Mouse (Mus musculus) frontal cortex, postnatal 10 days (tissue): ENCODE data around the gene Mctp1.

Experiments
- DNase-seq, 2 experiments: peaks; one replicate each; pipeline ENCODE4 v3.0.0; 2022; ENCODE audit warnings: low spot score in 2 of 2, mixed read lengths in 1 of 2

Gene Mctp1

GRCm38 (mm10) chr13:76611499-76611898 lies 227.2 kb downstream of the Mctp1 start:
- DNase-seq = no peak

DNA sequence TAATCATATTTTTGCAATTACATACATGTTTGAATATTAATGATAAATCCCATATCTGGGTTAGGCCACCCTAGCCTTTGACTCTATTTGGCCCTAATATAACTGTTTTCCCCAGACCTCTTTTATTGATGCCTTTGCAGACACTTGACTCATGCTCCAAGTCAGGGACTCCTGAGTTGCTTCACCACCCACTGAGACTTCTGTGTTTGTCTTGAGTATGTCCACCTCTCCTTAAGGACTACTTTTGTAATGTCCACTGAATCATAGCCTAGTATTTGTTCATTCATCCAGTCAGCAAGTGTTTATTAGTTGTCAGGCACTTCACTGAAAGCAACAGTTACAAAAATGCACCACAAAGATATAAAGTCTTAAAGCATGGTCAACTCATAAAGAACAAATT lies 235.8 kb downstream of the Mctp1 start:
- DNase-seq = no peak

DNA sequence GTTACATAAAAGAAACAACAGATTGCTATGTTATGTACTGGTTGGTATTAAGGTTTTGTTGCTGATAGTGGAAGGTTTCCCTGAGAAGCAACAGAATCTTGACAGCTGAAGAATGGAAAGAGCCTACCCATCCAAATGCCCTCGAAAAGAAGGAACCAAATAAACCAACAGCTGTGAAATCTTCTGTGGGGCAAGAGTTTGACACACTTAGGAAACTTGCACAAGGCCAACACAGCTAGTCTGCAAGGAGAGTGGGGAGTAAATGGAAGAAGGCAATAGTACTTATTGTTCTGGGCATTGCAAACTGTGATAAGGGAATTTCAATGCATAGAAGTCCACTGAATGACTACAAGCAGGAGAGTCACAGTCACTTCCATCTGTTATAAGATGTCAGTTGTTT lies 236.2 kb downstream of the Mctp1 start:
- DNase-seq = no peak

DNA sequence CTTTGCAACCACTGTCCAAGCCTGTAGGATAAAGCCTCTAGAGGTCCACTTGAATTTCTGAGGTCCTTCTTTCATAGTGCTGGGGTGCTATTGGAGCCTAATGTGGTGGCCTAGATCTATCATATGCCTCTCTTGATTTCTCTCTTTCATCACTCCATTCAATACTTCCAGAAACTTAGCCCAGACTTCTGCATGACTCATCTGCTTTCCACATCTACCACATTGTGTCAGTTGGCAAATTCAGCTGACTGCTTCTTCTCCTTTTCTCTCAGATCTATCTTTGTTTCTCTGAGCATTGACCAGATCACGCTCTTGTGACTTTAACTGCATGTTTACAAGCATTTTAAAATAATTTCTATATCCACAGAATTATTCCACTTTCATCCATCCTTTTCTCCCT lies 249.4 kb downstream of the Mctp1 start:
- no peak for DNase-seq

- DNase-seq = no peak
Observed at GRCm38 (mm10) chr13:76638282-76638681, 253.9 kb downstream of the Mctp1 start.

- no peak for DNase-seq
Observed at GRCm38 (mm10) chr13:76659523-76659922, 275.2 kb downstream of the Mctp1 start.

DNA sequence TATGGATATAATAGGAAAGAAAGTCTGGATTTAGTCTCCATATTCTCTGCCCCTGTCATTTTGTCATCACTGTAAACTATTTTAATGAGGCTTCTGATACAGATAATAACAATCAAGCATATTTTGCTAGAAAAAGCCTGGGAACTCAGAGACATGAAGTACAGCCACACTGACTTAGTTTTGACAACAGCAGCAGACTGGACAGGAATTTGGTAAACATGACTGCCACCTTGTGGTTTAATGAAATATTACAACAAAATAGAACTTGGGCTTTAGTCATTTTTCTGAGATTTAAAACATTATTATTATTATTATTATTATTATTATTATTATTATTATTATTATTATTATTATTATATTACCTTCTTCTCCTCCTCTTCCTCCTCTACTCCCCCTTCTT lies 297.0 kb downstream of the Mctp1 start:
- DNase-seq = no peak

DNA sequence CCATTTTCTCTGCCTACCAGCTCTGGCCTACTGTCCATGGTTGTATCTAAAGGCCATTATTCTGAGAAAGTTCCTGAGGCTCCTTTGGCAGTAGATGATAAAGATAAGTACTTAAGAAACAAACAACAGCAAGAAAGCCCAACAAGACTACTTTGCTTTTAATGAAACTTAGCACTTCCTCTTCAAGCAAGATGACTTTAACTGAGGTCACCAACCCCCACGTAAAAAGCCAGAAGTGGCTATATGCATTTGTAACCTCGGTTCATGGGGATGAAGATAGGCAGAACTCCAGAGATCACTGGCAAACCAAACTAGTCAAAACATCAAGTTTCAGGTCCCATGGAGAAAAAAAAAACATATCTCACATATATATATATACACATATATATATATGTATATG lies 305.0 kb downstream of the Mctp1 start:
- no peak for DNase-seq

- DNase-seq = no peak
Observed at GRCm38 (mm10) chr13:76690143-76690542, 305.8 kb downstream of the Mctp1 start.

DNA sequence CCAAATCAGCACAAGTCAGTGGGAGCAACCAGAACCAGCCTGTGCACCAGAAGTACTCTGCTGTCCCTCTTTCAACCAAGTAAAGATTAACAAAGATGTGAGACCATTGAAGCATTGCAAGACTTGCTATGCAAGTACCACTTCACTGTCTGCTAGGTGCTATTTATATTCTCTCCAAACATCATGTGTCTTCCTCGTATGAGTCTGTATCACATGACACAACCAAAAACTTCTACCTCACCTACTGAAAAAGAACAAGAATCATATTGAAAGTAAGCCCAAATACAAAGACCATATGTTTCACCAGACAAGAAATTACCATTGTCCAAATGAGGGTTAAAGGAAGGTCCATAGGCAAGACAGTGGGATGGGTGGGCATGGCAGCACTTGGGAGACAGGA lies 306.4 kb downstream of the Mctp1 start:
- DNase-seq = no peak

DNA sequence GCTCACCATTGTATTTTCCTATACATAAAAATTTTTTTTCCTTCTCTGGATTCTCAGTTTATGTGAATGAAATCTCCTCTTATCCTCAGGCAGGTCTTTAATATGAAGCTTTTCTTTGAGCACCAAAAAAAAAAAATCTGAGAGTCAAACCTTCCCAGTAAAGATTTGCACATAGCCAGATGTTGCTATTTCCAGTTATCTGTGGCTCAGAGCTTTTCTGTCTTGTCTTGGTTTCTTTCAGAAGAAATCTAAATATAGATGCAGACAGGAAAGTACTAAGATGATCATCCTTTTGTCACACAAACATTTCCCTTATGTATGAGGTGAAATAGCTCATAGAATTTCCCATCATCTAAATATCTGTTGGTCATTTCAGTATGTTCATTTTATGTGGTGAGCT lies 349.7 kb downstream of the Mctp1 start:
- DNase-seq = no peak

- DNase-seq = no peak
Observed at GRCm38 (mm10) chr13:76750663-76751429, 366.5 kb downstream of the Mctp1 start.

DNA sequence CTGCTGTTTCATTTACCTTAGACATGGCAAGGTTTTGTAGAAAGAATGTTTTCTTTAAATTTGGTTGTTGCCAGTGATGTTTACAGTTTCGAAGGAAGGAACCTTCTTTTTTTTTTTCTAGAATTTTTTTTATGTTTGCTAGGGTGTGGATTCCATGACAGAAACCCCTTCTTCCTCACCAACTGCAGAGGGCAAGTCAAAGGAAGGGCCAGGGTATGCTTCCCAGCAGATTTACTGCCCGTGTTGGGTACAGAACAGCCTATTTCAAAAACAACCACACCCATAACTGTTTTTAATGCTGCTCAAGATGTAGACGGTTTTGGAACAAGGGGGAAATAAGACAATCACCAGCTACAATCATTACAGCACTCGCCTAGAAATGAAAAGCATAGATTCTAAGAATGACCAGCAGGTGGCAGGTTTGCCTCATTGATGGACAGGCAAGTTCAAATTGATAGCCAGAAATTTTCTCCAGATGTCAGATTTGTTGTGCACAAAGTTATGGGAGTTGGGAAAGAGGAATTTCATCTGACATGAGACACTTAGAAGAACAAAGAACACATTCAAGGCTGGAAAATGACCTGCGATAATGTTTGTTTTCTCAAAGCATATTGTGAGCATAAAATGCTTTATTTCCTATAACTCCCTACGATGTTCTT lies 375.6 kb downstream of the Mctp1 start:
- peak in 1 of 2 experiments; percentile 25 for DNase-seq

DNA sequence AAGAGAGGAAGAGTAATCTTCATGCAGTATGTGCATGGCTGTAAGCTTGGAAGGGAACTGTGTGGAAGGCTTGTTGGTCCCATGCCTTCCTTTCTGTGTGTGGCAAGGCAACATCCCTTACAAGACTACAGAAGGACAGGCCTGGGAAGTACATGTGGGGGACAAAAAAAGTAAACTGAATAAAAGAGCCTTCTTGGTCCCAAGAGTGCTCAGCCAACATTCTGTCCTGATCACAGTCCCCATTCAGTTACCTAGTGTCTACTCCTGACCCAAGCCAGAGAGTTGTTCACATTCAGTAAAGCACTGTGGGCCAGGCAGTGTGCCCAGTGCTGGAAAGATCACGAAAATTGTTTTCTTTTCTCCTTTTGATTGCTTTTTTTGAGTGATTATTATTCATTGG lies 415.3 kb downstream of the Mctp1 start:
- DNase-seq = no peak

- DNase-seq = no peak
Observed at GRCm38 (mm10) chr13:76801126-76801632, 416.8 kb downstream of the Mctp1 start.

- no peak for DNase-seq
Observed at GRCm38 (mm10) chr13:76802051-76802728, 417.9 kb downstream of the Mctp1 start.

GRCm38 (mm10) chr13:76802926-76803325 lies 418.6 kb downstream of the Mctp1 start:
- DNase-seq = no peak

- DNase-seq = no peak
Observed at GRCm38 (mm10) chr13:76803799-76804198, 419.5 kb downstream of the Mctp1 start.

- DNase-seq = no peak
Observed at GRCm38 (mm10) chr13:76808871-76809390, 424.6 kb downstream of the Mctp1 start.

DNA sequence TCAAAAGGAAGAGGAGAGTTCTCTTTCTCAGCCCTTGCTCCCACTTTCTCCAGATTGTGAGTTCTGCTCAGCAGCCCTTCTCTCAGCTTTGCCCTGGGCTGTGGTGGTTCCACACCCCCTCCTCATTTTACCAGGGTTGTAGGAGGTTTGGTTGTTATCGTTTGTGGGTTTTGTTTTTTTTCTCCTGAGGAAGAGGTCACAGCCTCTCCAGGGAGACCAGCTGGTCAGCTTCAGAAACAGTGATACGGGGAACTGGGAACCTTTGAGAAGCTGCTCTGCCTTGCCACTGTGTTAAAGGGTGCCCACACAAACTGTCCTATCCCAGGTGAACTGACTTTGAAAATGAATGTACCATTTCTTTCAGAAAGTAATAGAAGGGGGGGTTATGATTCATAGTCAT lies 425.5 kb downstream of the Mctp1 start:
- DNase-seq = no peak

- no peak for DNase-seq
Observed at GRCm38 (mm10) chr13:76810496-76810939, 426.2 kb downstream of the Mctp1 start.

DNA sequence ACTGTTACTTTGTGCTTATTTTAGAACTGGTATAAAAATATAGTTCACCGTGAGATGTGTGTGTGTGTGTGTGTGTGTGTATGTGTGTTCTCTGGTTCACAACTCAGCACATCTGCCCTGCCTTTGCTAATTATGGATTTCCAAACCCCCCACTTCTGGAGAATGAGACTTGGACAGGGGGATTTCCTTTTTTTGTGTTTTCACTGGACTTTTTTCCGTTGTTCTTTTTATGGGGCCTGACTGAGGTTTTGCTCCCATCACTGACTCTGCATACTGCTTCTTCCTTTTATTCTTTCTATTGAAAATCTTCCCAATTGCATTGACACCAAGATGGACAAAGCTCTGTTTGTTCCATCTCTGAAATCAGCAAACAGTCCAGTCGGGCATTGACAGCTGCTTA lies 438.7 kb downstream of the Mctp1 start:
- DNase-seq = no peak
